Mouse (Mus musculus): ENCODE results near the gene Rnaseh2b. TPM values are rescaled to one million over a fixed set of nuclear protein-coding genes. Genes with fewer than 3 reads are reported as not detected.

The Rnaseh2b gene
- 31.7 and 37.0 TPM in 2 replicates for polyA plus RNA-seq (2015; fragmentation: Nextera tagmentation; extraction: Ambion mirVana)

- Histone ChIP-seq H3K9me3 (no peaks in the 10 kb centered on the region), H3K27me3 (0 out of 2 replicates have a peak, but pooled peaks cover 14% of the 10 kb centered on the region), H3K4me3 (peak within 1 kb of the TSS; percentile 61), H3K36me3 (no peaks in the 10 kb centered on the region), H3K4me1 (replicated peaks) (peaks cover 14% of the 10 kb centered on the region), H3K27ac (peak within 1 kb of the TSS; percentile 35; the same call in 1 of the 2 replicates), H3K9ac (peak within 1 kb of the TSS; percentile 84), H3K4me2 (peak within 1 kb of the TSS; percentile 98)
- WGBS = under 1% methylated on average over 59 of the region's 60 CpGs
- ATAC-seq (ENCODE audit: low FRiP score) = peak; percentile 92
Observed at GRCm38 (mm10) chr14:62292488-62293339, at the start of gene Rnaseh2b, which contains the start of gene Dleu7. TSS of gene Rnaseh2b (plus strand) at chr14:62292589. TSS of gene Dleu7 (minus strand) at chr14:62293047.

- Histone ChIP-seq H3K9me3 (no peaks in the 10 kb centered on the region), H3K27ac (no peak overlapping the region), H3K9ac (no peak overlapping the region), H3K4me1 (replicated peaks) (no peaks in the 10 kb centered on the region), H3K27me3 (no peaks in the 10 kb centered on the region), H3K4me2 (no peak overlapping the region), H3K4me3 (no peak overlapping the region), H3K36me3 (no peaks in the 10 kb centered on the region)
- 72% methylated on average over 2 of the region's 2 CpGs for WGBS
- no peak for ATAC-seq (ENCODE audit: low FRiP score)
Observed at GRCm38 (mm10) chr14:62243530-62243929, 48.9 kb upstream of the Rnaseh2b start.

DNA sequence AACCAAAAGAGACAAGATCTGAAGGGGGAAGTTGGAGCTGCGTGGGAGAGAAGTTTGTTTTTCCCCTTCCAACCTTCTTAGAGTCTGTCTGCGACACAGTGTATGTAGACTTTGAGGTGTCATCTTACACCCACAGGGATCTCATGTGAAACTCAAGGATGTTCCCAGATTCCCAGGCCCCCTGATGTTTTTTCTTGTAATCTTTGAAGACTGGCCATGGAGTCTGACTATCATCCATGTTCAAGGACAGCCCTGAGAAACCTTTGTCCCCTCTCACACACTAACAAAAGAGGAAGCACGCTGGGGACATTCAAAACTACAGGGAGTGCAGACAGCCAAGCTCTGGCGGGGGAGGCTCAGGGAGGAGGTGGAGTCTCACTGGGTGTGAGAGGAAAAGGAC, 46.8 kb upstream of the Rnaseh2b start:
- ATAC-seq (ENCODE audit: low FRiP score) = no peak
- Histone ChIP-seq H3K9me3 (no peaks in the 10 kb centered on the region), H3K36me3 (no peaks in the 10 kb centered on the region), H3K27me3 (no peaks in the 10 kb centered on the region), H3K27ac (no peak overlapping the region), H3K4me3 (no peak overlapping the region), H3K9ac (no peak overlapping the region), H3K4me1 (replicated peaks) (no peaks in the 10 kb centered on the region), H3K4me2 (no peak overlapping the region)
- WGBS = 25% methylated on average over 4 of the region's 4 CpGs

GRCm38 (mm10) chr14:62248345-62248744, 44.0 kb upstream of the Rnaseh2b start:
- no peak overlapping the region for H3K9ac ChIP-seq
- H3K27me3 ChIP-seq = no peaks in the 10 kb centered on the region
- no peak for ATAC-seq (ENCODE audit: low FRiP score)
- H3K9me3 ChIP-seq = no peaks in the 10 kb centered on the region
- no peak overlapping the region for H3K27ac ChIP-seq
- H3K4me1 ChIP-seq (replicated peaks) = no peaks in the 10 kb centered on the region
- no peaks in the 10 kb centered on the region for H3K36me3 ChIP-seq
- WGBS = 67% methylated on average over 7 of the region's 7 CpGs
- H3K4me2 ChIP-seq = no peak overlapping the region
- H3K4me3 ChIP-seq = no peak overlapping the region

DNA sequence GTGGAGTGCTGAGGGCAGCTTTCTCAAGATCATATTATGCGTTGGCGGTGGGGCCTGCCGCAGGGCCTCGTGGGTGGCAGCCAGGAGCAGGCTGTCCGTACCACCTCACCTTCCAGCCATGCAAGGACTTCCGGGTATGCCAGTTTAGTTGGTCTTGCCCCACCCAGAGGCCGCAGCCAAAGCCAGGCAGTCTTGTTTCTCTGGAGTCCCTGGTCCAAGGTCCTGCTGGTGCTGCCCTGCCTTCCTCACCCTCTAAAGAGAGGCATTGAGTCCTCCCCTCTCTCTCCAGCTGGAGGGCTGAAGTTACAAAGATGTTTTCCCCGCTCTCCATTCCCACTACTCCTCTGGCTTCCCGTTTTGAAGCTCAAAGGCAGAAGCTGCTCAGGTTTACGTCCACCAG, 43.6 kb upstream of the Rnaseh2b start:
- Histone ChIP-seq H3K9me3 (no peaks in the 10 kb centered on the region), H3K4me1 (replicated peaks) (no peaks in the 10 kb centered on the region), H3K4me2 (no peak overlapping the region), H3K27ac (no peak overlapping the region), H3K36me3 (no peaks in the 10 kb centered on the region), H3K9ac (no peak overlapping the region), H3K4me3 (no peak overlapping the region), H3K27me3 (no peaks in the 10 kb centered on the region)
- ATAC-seq (ENCODE audit: low FRiP score) = no peak
- 80% methylated on average over 10 of the region's 10 CpGs for WGBS

GRCm38 (mm10) chr14:62249251-62249650, 43.1 kb upstream of the Rnaseh2b start:
- Histone ChIP-seq H3K4me2 (no peak overlapping the region), H3K9ac (no peak overlapping the region), H3K4me3 (no peak overlapping the region), H3K9me3 (no peaks in the 10 kb centered on the region), H3K4me1 (replicated peaks) (no peaks in the 10 kb centered on the region), H3K27me3 (no peaks in the 10 kb centered on the region), H3K36me3 (no peaks in the 10 kb centered on the region), H3K27ac (no peak overlapping the region)
- ATAC-seq (ENCODE audit: low FRiP score) = no peak
- 94% methylated on average over 2 of the region's 2 CpGs for WGBS

DNA sequence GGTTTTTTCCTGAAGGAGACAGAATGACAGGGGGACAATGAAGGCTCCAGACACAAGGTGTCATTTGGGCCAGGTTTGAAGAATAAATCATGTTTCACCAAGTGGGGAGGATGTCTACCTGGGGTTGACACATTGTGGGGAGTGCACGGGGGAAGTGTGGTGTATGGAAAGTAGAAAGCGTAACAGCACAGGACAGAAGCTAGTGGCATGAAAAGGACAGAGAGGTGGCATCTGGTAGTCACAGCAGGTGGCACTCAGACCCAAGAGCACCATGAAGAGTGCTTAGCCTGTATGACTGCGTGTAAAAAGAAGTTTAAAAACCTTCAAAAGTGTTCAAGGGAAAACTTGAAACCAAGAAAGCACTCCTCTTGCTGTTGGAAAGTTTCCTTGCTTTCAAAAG, 42.3 kb upstream of the Rnaseh2b start:
- H3K36me3 ChIP-seq = no peaks in the 10 kb centered on the region
- no peaks in the 10 kb centered on the region for H3K4me1 ChIP-seq (replicated peaks)
- H3K4me2 ChIP-seq = no peak overlapping the region
- no peak overlapping the region for H3K4me3 ChIP-seq
- H3K27ac ChIP-seq = no peak overlapping the region
- no peaks in the 10 kb centered on the region for H3K27me3 ChIP-seq
- H3K9me3 ChIP-seq = no peaks in the 10 kb centered on the region
- no peak overlapping the region for H3K9ac ChIP-seq
- 73% methylated on average over 3 of the region's 3 CpGs for WGBS
- no peak for ATAC-seq (ENCODE audit: low FRiP score)

GRCm38 (mm10) chr14:62251999-62252398, 40.4 kb upstream of the Rnaseh2b start:
- no peaks in the 10 kb centered on the region for H3K36me3 ChIP-seq
- H3K4me2 ChIP-seq = no peak overlapping the region
- no peak overlapping the region for H3K9ac ChIP-seq
- H3K4me3 ChIP-seq = no peak overlapping the region
- 11% methylated on average over 4 of the region's 4 CpGs for WGBS
- H3K27ac ChIP-seq = no peak overlapping the region
- ATAC-seq (ENCODE audit: low FRiP score) = 0 out of 2 replicates have a peak, but pooled peaks have one; percentile 59
- H3K4me1 ChIP-seq (replicated peaks) = no peaks in the 10 kb centered on the region
- H3K27me3 ChIP-seq = no peaks in the 10 kb centered on the region
- no peaks in the 10 kb centered on the region for H3K9me3 ChIP-seq

- 57% methylated on average over 8 of the region's 8 CpGs for WGBS
- no peaks in the 10 kb centered on the region for H3K36me3 ChIP-seq
- H3K27ac ChIP-seq = no peak overlapping the region
- H3K9me3 ChIP-seq = no peaks in the 10 kb centered on the region
- no peak for ATAC-seq (ENCODE audit: low FRiP score)
- no peak overlapping the region for H3K4me3 ChIP-seq
- no peaks in the 10 kb centered on the region for H3K4me1 ChIP-seq (replicated peaks)
- no peak overlapping the region for H3K4me2 ChIP-seq
- no peaks in the 10 kb centered on the region for H3K27me3 ChIP-seq
- H3K9ac ChIP-seq = no peak overlapping the region
Observed at GRCm38 (mm10) chr14:62254371-62254770, 38.0 kb upstream of the Rnaseh2b start.

GRCm38 (mm10) chr14:62256066-62256465, 36.3 kb upstream of the Rnaseh2b start:
- Histone ChIP-seq H3K9me3 (no peaks in the 10 kb centered on the region), H3K4me3 (no peak overlapping the region), H3K9ac (no peak overlapping the region), H3K4me2 (no peak overlapping the region), H3K27me3 (no peaks in the 10 kb centered on the region), H3K36me3 (no peaks in the 10 kb centered on the region), H3K4me1 (replicated peaks) (no peaks in the 10 kb centered on the region), H3K27ac (no peak overlapping the region)
- WGBS = 88% methylated on average over 5 of the region's 5 CpGs
- no peak for ATAC-seq (ENCODE audit: low FRiP score)

GRCm38 (mm10) chr14:62258125-62258524, 34.3 kb upstream of the Rnaseh2b start:
- no peaks in the 10 kb centered on the region for H3K9me3 ChIP-seq
- no peaks in the 10 kb centered on the region for H3K36me3 ChIP-seq
- H3K9ac ChIP-seq = no peak overlapping the region
- H3K4me2 ChIP-seq = no peak overlapping the region
- no peak overlapping the region for H3K27ac ChIP-seq
- H3K27me3 ChIP-seq = no peaks in the 10 kb centered on the region
- H3K4me1 ChIP-seq (replicated peaks) = no peaks in the 10 kb centered on the region
- WGBS = 84% methylated on average over 6 of the region's 6 CpGs
- H3K4me3 ChIP-seq = no peak overlapping the region
- ATAC-seq (ENCODE audit: low FRiP score) = no peak

DNA sequence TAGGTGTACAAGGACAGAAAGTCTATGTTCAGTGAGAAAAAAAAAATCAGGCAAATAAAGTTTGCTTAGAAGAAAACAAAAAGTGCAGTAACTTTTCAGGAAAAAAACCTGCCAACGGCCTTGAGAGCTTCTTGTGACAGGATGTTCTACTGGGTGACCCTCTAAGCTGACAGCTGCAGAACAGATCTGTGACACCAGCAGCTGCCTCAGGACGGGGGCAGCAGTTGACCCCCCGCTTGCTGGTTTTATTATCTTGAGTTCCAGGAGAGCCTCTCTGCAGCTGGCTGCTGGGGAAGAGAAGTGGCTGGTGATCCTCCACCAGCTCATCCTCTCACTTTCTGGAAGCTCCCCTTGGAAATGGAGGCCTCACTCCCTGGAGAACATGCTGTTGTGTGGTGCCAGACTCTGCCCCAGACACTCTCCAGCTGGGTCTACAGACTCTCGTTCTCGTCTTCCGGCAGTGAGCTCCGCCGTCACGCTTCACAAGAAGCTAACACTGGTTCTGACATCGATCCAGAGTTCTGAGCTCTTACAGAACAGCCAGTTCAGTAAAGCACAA, 33.3 kb upstream of the Rnaseh2b start:
- no peak for ATAC-seq (ENCODE audit: low FRiP score)
- Histone ChIP-seq H3K4me2 (no peak overlapping the region), H3K27ac (no peak overlapping the region), H3K36me3 (no peaks in the 10 kb centered on the region), H3K4me1 (replicated peaks) (no peaks in the 10 kb centered on the region), H3K4me3 (no peak overlapping the region), H3K9ac (no peak overlapping the region), H3K9me3 (no peaks in the 10 kb centered on the region), H3K27me3 (no peaks in the 10 kb centered on the region)
- WGBS = 67% methylated on average over 10 of the region's 10 CpGs
